15 mouse cellular contexts compared by ENCODE assay signal in the genomic region with DNA sequence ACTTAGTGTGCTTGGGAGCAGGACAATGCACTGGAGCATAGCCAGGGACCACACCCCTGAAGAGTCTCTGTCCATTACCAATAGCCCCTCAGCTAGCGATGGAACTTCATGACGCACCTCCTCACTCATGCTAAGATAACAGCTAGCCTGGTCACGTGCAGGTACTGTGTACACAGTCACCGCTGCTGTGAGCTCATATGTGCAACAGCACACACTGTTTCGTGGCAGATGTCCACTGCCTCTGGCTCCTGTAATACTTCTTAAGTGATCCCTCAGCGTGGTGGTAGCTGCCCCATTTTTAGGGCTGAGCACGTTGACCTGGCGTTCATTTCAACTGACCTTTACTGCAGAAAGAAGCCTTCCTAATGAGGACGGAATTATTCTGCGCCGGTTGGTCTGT.
A peak's percentile ranks its signal among the peaks of the same experiment; 100 is the strongest.
DNase-seq lines count a peak whose midpoint lies in the region; ATAC-seq lines count a peak whose summit lies in the region.
"Had no signal": no experiment of that assay in that cellular context is flagged by ENCODE, and none has a peak within 500 bp of the region (broad histone marks: within the 10 kb centered on the region; RNA-seq: fewer than 3 reads in every experiment).

No protein-coding gene starts in this region.

- intact Hi-C loops in heart, postnatal 25 days (cut with DNase I): no loop called here

- no peak overlapping the region for H3K9ac ChIP-seq in forebrain, embryonic 13.5 days
- H3K9ac ChIP-seq: limb, embryonic 12.5 days; liver, postnatal 0 days had no signal

- H3K9me3 ChIP-seq in megakaryocyte, embryonic 14.5 days: no peaks in the 10 kb centered on the region
- H3K9me3 ChIP-seq in forebrain, embryonic 13.5 days (replicated peaks): no peaks in the 10 kb centered on the region
- H3K9me3 ChIP-seq: limb, embryonic 12.5 days had no signal

- peak overlapping the region; percentile 68 for H3K27ac ChIP-seq in forebrain, embryonic 13.5 days
- H3K27ac ChIP-seq: limb, embryonic 12.5 days had no signal

- H3K4me1 ChIP-seq in megakaryocyte, embryonic 14.5 days: no peaks in the 10 kb centered on the region
- peaks cover 51% of the 10 kb centered on the region for H3K4me1 ChIP-seq in forebrain, embryonic 13.5 days

- peaks cover 18% of the 10 kb centered on the region for H3K27me3 ChIP-seq in megakaryocyte, embryonic 14.5 days (replicated peaks)
- peaks cover 73% of the 10 kb centered on the region for H3K27me3 ChIP-seq in forebrain, embryonic 13.5 days

- peak overlapping the region; percentile 67 for H3K4me3 ChIP-seq in megakaryocyte, embryonic 14.5 days (replicated peaks)
- H3K4me3 ChIP-seq in forebrain, embryonic 13.5 days: no peak overlapping the region
- H3K4me3 ChIP-seq: limb, embryonic 12.5 days had no signal

- H3K36me3 ChIP-seq in megakaryocyte, embryonic 14.5 days (replicated peaks; ENCODE audit: low read length): no peaks in the 10 kb centered on the region
- H3K36me3 ChIP-seq in forebrain, embryonic 13.5 days (ENCODE audit: poor library complexity, severe bottlenecking): peaks cover 4% of the 10 kb centered on the region; the same call in 1 of the 2 replicates
- H3K36me3 ChIP-seq: limb, embryonic 12.5 days had no signal

- DNase-seq in heart, adult 11 months: peak; percentile 63
- DNase-seq in heart, postnatal 25 days (ENCODE audit: low spot score): no peak
- DNase-seq in retina, embryonic 14.5 days (ENCODE audit: low spot score): peak; percentile 76
- DNase-seq in MN1 (ENCODE audit: low spot score): no peak
- no peak for DNase-seq in right cerebral cortex, adult 18-20 months
- DNase-seq: adrenal gland, postnatal 10 days; cerebellum, postnatal 36 days; heart, postnatal 4 days; layer of hippocampus, postnatal 36 days; liver, postnatal 0 days; spleen, adult 18-20 months had no signal

- WGBS in forebrain, embryonic 13.5 days: 37% methylated on average over 11 of the region's 11 CpGs

- no peak for ATAC-seq in megakaryocyte, adult 5-6 weeks (ENCODE audit: poor library complexity, severe bottlenecking)
- peak; percentile 46 for ATAC-seq in forebrain, embryonic 13.5 days
- ATAC-seq: liver, postnatal 0 days had no signal

- H3K4me2 ChIP-seq in forebrain, embryonic 13.5 days: peak overlapping the region; percentile 75; the same call in 1 of the 2 replicates
- H3K4me2 ChIP-seq: limb, embryonic 12.5 days had no signal

Comparison
In these comparisons a context has a peak if more than half of its experiments do, and no peak if none do; other contexts are left out.
1. DNase-seq: peak in heart, adult 11 months (single experiment) and retina, embryonic 14.5 days (single experiment); none in heart, postnatal 25 days (single experiment), MN1 (single experiment) and right cerebral cortex, adult 18-20 months (single experiment).